Mouse (Mus musculus) thymus, adult 2 months (tissue): ENCODE results near the gene Gm10439. TPM values are rescaled to one million over a fixed set of nuclear protein-coding genes. Genes with fewer than 3 reads are reported as not detected.
"Not testable (repeated sequence)": the region's sequence is repeated elsewhere in the genome, so short reads cannot be mapped to it uniquely, and the experiment has no call there.

ENCODE experiments used
- DNase-seq: peaks from one replicate; pipeline ENCODE4 v3.0.0; 2021
- H3K27ac ChIP-seq: fragments of 200-500 bp; 2 replicates; pipeline ENCODE4 v1.5.1; 2012; ENCODE audit warnings: low read length, control low read depth; ENCODE audit not compliant: control insufficient read depth, insufficient read depth
- H3K27me3 ChIP-seq: fragments of 200-500 bp; 2 replicates; pipeline ENCODE4 v1.6.1; 2012; ENCODE audit warnings: mild to moderate bottlenecking, low read length, moderate library complexity, mixed read lengths; ENCODE audit not compliant: control insufficient read depth, insufficient read depth
- H3K36me3 ChIP-seq: fragments of 200-500 bp; 2 replicates; pipeline ENCODE4 v1.6.1; 2012; ENCODE audit warnings: mild to moderate bottlenecking, low read length, moderate library complexity; ENCODE audit not compliant: control insufficient read depth, insufficient read depth
- H3K4me1 ChIP-seq: fragments of 200-500 bp; replicated peaks from 2 replicates; pipeline ENCODE4 v1.6.1; 2012; ENCODE audit warnings: low read length; ENCODE audit not compliant: control insufficient read depth, insufficient read depth
- H3K4me3 ChIP-seq: fragments of 200-500 bp; 2 replicates; pipeline ENCODE4 v1.5.1; 2012; ENCODE audit warnings: mild to moderate bottlenecking, low read length, control low read depth, moderate library complexity; ENCODE audit not compliant: control insufficient read depth, insufficient read depth
- WGBS: fragments of 180-500 bp; shearing (Covaris S2); methylation state at CpG from one replicate; pipeline ENCODE4 v1.1.7; 2018; 5-methylcytosine and 5-hydroxymethylcytosine counted together
- polyA plus RNA-seq: library from polyadenylated mRNA; depleted of rRNA; stranded (reverse); fragments of >200 nt; gene quantifications from 2 replicates; pipeline ENCODE4 v1.2.3, GENCODE M21; 2012; rRNA removed

The Gm10439 gene
- polyA plus RNA-seq: not detected in 2 replicates

- DNase-seq: not testable (repeated sequence)
Measured at GRCm38 (mm10) chrX:149594270-149594669, at the start of gene Gm10439. Gene Gm10439 (plus strand): TSS chrX:149594570.

More at GRCm38 (mm10) chrX:149594270-149594669, at the start of gene Gm10439:
- H3K36me3 ChIP-seq, H3K27ac ChIP-seq, H3K4me3 ChIP-seq, H3K4me1 ChIP-seq, H3K27me3 ChIP-seq: not testable (repeated sequence)
- WGBS: no CpG with 5 or more reads among the region's 6 CpGs

Other genes with a start within 250 kb of the Gm10439 start
- not detected in 2 replicates for gene Gm15085, start 147.0 kb upstream of the Gm10439 start, polyA plus RNA-seq
- gene Gm15097, start 189.9 kb downstream of the Gm10439 start, polyA plus RNA-seq: not detected in 2 replicates